Mouse (Mus musculus) spleen, adult 2 months (tissue): ENCODE measurements around the gene Cd79b.

Source experiments
- CTCF ChIP-seq: fragments of 200-500 bp; IDR thresholded peaks from 2 replicates; pipeline ENCODE4 v1.5.1; 2011; ENCODE audit warnings: mild to moderate bottlenecking, inconsistent platforms; ENCODE audit not compliant: insufficient read depth, insufficient read length, insufficient replicate concordance; ENCODE audit errors: extremely low read depth
- POLR2A ChIP-seq: fragments of 200-500 bp; IDR thresholded peaks from 2 replicates; pipeline ENCODE4 v1.6.1; 2011; ENCODE audit warnings: low read depth, low read length, inconsistent platforms

DNA sequence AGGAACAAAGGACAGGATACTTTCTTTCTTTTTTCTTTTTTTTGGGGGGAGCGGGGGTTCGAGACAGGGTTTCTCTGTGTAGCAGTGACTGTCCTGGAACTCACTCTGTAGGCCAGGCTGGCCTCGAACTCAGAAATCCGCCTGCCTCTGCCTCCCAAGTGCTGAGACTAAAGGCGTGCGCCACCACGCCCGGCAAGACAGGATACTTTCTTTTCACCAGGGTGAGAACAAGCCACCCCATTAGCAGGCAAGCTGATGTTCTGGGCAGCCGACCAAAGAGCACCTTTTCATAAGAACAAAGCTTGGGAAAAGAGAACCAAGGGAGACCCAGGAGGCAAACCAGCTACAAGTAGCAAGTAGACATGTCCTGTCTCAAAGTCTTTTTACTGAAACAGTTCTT, 7.8 kb downstream of the Cd79b start:
- TF ChIP-seq CTCF (no peak), POLR2A (no peak)
